Mouse (Mus musculus) activated CD4-positive, CD25-positive, alpha-beta regulatory T cell (primary cell): ENCODE measurements around the gene Eif1. TPM values are rescaled to one million over a fixed set of nuclear protein-coding genes. Genes with fewer than 3 reads are reported as not detected.

ENCODE experiments used
- polyA plus RNA-seq, 2 experiments: library from polyadenylated mRNA; unstranded; fragments of 100-300 nt; shearing (Covaris generic); gene quantifications; one replicate each; pipeline ENCODE4 v1.2.1; 2017

Gene Eif1
- 1,000 to 10,000 TPM; 1,912 to 1,976 TPM for polyA plus RNA-seq

DNA sequence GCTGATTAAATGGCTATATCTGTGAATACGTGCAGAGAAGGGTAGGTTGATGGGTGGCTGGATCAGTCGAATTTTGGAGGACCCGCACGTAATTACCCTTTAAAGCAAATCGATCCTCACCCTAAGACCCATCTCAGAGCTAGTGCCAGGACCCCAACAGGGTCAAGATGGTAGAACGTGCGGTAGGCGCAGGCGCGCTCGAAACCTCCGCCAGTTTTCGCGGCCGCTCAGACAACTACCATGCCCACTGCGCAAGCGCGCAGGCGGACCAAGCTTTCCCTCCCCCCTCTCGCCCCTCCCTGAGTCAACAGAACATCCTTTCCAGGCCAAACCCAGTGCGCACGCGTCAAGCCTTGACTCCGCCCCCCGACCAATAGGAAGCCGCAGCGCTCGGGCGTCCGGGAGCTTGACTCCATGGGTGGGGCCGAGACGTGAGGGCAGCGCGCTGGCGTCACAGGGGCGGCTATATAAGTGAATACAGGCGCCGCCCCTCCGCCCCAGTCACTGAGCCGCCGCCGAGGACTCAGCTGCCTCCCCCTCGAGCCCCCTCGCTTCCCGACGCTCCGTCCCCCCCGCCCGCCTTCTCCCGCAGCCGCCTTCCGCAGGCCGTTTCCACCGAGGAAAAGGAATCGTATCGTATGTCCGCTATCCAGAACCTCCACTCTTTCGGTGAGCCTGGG, at the start of gene Eif1:
Eif1 (plus strand) TSS at position 394 of the 680 bp plus-strand sequence.

GRCm38 (mm10) chr11:100333944-100334457, 14.3 kb downstream of the Eif1 start, which contains the start of gene Gast:
Gene Gast (plus strand): TSS chr11:100334407.

GRCm38 (mm10) chr11:100355972-100356818, 36.5 kb downstream of the Eif1 start, which contains the start of gene Hap1:
Gene Hap1 (minus strand): TSS chr11:100356128.

Other genes starting within 250 kb of the Eif1 start
- not detected for gene Krt32, start 231.7 kb upstream of the Eif1 start, polyA plus RNA-seq
- not detected for gene Krt35, start 223.6 kb upstream of the Eif1 start, polyA plus RNA-seq
- not detected for gene Krt36, start 214.3 kb upstream of the Eif1 start, polyA plus RNA-seq
- not detected for gene Krt13, start 198.3 kb upstream of the Eif1 start, polyA plus RNA-seq
- gene Krt15, start 184.0 kb upstream of the Eif1 start, polyA plus RNA-seq: not detected
- gene Krt19, start 171.2 kb upstream of the Eif1 start, polyA plus RNA-seq: under 1 TPM in 1 of 2 experiments, not detected in 1; 0.28 TPM
- gene Krt9, start 126.6 kb upstream of the Eif1 start, polyA plus RNA-seq: under 1 TPM in 1 of 2 experiments, not detected in 1; 0.06 TPM
- under 1 TPM in 1 of 2 experiments, not detected in 1; 0.15 TPM for gene Krt14, start 112.3 kb upstream of the Eif1 start, polyA plus RNA-seq
- gene Krt16, start 71.0 kb upstream of the Eif1 start, polyA plus RNA-seq: under 1 TPM in 1 of 2 experiments, not detected in 1; 0.27 TPM
- gene Krt17, start 58.9 kb upstream of the Eif1 start, polyA plus RNA-seq: under 1 TPM in 1 of 2 experiments, not detected in 1; 0.31 TPM
- not detected for gene Krt42, start 50.0 kb upstream of the Eif1 start, polyA plus RNA-seq
- gene Gast, start 14.5 kb downstream of the Eif1 start, polyA plus RNA-seq: not detected
- 1 to 10 TPM in 1 of 2 experiments, under 1 TPM in 1; 0.79 to 1.9 TPM for gene Hap1, start 36.2 kb downstream of the Eif1 start, polyA plus RNA-seq
- gene Jup, start 77.9 kb downstream of the Eif1 start, polyA plus RNA-seq: 1 to 10 TPM; 2.8 to 10.0 TPM
- gene P3h4, start 95.0 kb downstream of the Eif1 start, polyA plus RNA-seq: not detected
- under 1 TPM; 0.12 to 0.48 TPM for gene Fkbp10, start 95.8 kb downstream of the Eif1 start, polyA plus RNA-seq
- 100 to 1,000 TPM; 134 to 173 TPM for gene Nt5c3b, start 121.9 kb downstream of the Eif1 start, polyA plus RNA-seq
- under 1 TPM; 0.33 to 0.48 TPM for gene Klhl10, start 122.0 kb downstream of the Eif1 start, polyA plus RNA-seq
- gene Klhl11, start 152.9 kb downstream of the Eif1 start, polyA plus RNA-seq: 1 to 10 TPM; 2.4 to 4.5 TPM
- 100 to 1,000 TPM in 1 of 2 experiments, 10 to 100 TPM in 1; 94.4 to 139 TPM for gene Acly, start 208.1 kb downstream of the Eif1 start, polyA plus RNA-seq
- 1 to 10 TPM in 1 of 2 experiments, under 1 TPM in 1; 0.16 to 1.3 TPM for gene Ttc25, start 225.7 kb downstream of the Eif1 start, polyA plus RNA-seq